Mouse (Mus musculus) midbrain, embryonic 14.5 days (tissue): ENCODE data around the gene Eif3f. TPM values are rescaled to one million over a fixed set of nuclear protein-coding genes. Genes with fewer than 3 reads are reported as not detected.

Experiments
- polyA plus RNA-seq: library from polyadenylated mRNA; unstranded; fragments of >200 nt; fragmentation: Nextera tagmentation; extraction: Ambion mirVana; gene quantifications from 2 replicates; pipeline ENCODE4 v1.2.1, GENCODE M21; 2014

The Eif3f gene
- polyA plus RNA-seq, 1 experiment from 2014 or later: 94.1 TPM

Other genes starting within 250 kb of the Eif3f start
- gene Olfr512, start 221.1 kb upstream of the Eif3f start, polyA plus RNA-seq: not detected in 2 replicates
- gene Olfr513, start 183.4 kb upstream of the Eif3f start, polyA plus RNA-seq: not detected in 2 replicates
- not detected in 2 replicates for gene Olfr514, start 108.4 kb upstream of the Eif3f start, polyA plus RNA-seq
- not detected in 2 replicates for gene Olfr516, start 83.9 kb upstream of the Eif3f start, polyA plus RNA-seq
- gene Olfr517, start 62.0 kb upstream of the Eif3f start, polyA plus RNA-seq: not detected in 2 replicates
- not detected in 2 replicates for gene Olfr518, start 49.4 kb upstream of the Eif3f start, polyA plus RNA-seq
- not detected in 2 replicates for gene Olfr519, start 40.0 kb upstream of the Eif3f start, polyA plus RNA-seq
- gene Nlrp10, start 4.2 kb upstream of the Eif3f start, polyA plus RNA-seq: 0.04 TPM in 1 of 2 replicates, not detected in the other
- gene Tub, start 15.9 kb downstream of the Eif3f start, polyA plus RNA-seq: 39.3 and 47.4 TPM in 2 replicates
- gene Ric3, start 148.9 kb downstream of the Eif3f start, polyA plus RNA-seq: 33.6 and 36.1 TPM in 2 replicates
- gene Lmo1, start 240.8 kb downstream of the Eif3f start, polyA plus RNA-seq: 170 and 189 TPM in 2 replicates